Mouse (Mus musculus) brain, embryonic 18.5 days (tissue): ENCODE measurements around the gene Ctla2a.
"Not testable (repeated sequence)": the region's sequence is repeated elsewhere in the genome, so short reads cannot be mapped to it uniquely, and the experiment has no call there.

ENCODE experiments used
- DNase-seq: peaks from one replicate; pipeline ENCODE4 v3.0.0-alpha.2; 2012; ENCODE audit warnings: low read depth, low spot score

The Ctla2a gene

DNA sequence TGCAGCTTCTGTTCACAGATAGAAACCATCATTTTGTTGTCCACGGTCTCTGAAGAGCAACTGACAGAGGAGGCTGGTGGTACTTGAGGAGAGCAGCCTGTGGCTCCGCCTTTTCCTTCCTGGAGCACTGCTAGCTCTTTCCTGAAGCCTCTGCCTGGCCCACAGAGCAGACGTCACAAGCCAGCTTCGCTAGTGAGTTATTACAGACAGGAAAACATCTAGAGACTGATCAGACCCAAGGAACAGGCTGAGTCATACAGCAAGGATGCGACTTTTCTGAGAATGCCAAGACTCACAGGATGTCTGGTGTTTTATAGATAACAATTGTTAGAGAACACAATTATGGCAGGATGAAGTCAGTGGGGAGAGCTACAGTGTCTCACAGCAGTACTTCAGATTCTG is at the start of gene Ctla2a, which contains the start of gene Gm49391:
Ctla2a (minus strand) TSS at position 126 of the 402 bp plus-strand sequence.
Gm49391 (minus strand) TSS at position 72 of the 402 bp plus-strand sequence.
- no peak for DNase-seq

DNA sequence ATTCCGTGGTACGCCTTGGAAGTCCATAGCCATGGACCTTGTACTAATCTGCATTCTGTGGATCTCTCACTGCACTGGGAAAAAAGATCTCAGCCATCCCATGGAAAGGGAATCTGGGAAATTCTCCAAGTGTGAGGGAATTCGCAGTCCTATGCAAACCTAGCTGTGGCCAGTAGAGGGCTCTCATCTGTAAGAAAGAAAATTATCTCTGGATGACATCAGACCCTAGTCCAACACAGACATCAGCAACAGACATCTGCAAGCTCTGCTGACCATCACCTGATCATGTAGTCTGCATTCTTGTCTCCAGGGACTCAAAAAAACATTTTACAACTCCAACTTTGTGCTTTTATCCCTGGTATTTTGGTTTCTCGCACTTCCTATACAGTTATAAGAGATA is 35.9 kb upstream of the Ctla2a start:
- not testable (repeated sequence) for DNase-seq

DNA sequence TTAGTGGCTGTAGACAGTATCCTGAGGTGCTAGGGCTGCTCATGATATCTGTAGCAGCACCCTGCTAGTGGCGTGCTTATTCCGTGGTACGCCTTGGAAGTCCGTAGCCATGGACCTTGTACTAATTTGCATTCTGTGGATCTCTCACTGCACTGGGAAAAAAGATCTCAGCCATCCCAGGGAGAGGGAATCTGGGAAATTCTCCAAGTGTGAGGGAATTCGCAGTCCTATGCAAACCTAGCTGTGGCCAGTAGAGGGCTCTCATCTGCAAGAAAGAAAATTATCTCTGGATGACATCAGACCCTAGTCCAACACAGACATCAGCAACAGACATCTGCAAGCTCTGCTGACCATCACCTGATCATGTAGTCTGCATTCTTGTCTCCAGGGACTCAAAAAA is 27.6 kb upstream of the Ctla2a start:
- DNase-seq = not testable (repeated sequence)

DNA sequence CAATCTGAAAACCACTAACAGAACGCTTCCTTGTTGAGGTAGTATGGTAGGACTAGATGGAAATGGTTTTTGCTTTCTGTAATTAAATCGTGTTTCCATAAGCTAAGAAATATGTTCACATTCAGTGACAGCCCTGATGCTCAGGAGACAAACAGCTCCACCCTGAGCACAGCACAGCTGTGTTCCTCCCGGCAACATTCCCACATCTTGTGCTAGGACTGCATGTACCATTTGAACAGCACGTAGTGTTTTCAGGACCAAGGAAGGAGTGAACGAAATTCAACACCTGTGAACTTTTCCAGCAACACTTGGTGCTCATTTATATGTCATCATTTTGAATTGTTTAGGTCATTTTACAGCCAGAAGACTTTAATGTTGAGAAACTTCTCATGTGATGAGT is 25.3 kb upstream of the Ctla2a start:
- no peak for DNase-seq

DNA sequence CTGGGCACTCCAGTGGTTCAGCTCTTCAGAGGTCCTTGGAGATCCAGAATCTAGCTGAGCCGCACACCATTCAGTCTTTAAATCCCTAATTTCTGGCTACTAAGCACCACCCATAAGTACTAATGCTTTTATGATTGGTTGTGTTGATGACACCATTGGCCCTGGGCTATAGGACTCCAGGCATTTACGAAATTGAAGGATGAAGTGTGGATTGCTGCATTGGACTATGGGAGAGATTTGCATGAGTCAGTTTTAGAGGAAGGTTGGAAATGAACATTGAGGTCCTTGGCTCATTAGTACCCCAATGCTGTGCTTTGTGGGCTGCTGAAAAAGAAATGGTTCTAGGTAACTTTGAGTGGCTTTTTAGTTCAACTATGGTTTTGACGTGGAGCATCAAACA is 5.5 kb upstream of the Ctla2a start, which contains the start of gene Tpbpa:
Tpbpa (minus strand) TSS at position 101 of the 400 bp plus-strand sequence.
- DNase-seq = not testable (repeated sequence)

DNA sequence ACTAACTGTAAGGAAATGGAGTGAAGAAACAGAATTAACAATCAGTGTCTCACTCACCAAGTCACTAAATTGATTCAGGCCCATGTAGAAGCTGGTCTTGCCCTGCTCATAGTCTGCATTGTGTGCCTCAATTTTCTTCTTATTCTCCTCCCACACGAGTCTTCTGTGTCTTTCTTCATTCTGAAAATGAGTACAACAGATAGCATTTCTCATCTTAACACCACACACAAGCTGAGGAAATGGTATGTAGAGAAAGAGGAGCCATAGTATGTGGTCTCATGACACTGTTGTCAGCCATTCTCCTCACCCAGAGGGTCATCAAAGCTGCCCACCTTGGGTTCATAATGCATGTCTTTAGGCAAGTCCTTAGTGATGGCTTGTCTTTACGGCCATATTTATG is 935 bp downstream of the Ctla2a start, which contains the start of gene Gm49393:
Gm49393 (minus strand) TSS at position 101 of the 400 bp plus-strand sequence.
- DNase-seq = not testable (repeated sequence)

DNA sequence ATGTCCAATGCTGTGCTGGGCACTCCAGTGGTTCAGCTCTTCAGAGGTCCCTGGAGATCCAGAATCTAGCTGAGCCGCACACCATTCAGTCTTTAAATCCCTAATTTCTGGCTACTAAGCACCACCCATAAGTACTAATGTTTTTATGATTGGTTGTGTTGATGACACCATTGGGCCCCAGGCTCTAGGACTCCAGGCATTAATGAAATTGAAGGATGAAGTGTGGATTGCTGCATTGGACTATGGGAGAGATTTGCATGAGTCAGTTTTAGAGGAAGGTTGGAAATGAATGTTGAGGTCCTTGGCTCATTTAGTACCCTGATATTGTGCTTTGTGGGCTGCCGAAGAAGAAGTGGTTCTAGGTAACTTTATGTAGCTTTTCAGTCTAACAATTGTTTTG is 31.6 kb downstream of the Ctla2a start, which contains the start of gene Tpbpb:
Tpbpb (minus strand) TSS at position 101 of the 400 bp plus-strand sequence.
- not testable (repeated sequence) for DNase-seq

DNA sequence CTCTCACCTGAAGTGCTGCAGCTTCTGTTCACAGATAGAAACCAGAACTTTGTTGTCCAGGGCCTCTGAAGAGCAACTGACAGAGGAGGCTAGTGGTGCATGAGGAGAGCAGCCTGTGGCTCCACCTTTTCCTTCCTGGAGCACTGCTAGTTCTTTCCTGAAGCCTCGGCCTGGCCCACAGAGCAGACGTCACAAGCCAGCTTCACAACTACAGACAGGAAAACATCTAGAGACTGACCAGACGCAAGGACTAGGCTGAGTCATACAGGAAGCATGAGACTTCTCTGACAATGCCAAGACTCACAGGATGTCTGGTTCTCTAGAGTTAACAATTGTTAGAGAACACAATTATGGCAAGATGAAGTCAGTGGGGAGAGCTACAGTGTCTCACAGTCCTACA is 39.1 kb downstream of the Ctla2a start, which contains the start of gene Ctla2b:
Ctla2b (minus strand) TSS at position 120 of the 400 bp plus-strand sequence.
- DNase-seq = no peak

DNA sequence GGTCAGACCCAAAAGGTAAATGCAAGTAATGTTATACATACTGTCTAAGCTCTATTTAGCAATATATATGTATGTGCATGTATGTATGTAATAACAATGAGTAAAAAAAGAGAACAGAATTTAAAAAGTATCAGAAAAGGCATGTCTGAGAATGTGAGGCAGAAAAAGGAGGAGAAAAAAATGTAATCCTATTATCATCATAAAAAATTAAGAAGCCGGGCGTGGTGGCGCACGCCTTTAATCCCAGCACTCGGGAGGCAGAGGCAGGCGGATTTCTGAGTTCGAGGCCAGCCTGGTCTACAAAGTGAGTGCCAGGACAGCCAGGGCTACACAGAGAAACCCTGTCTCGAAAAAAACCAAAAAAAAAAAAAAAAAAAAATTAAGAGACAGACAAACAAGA is 39.6 kb downstream of the Ctla2a start, which contains the start of gene Gm49392:
Gm49392 (minus strand) TSS at position 101 of the 400 bp plus-strand sequence.
- DNase-seq = not testable (repeated sequence)

DNA sequence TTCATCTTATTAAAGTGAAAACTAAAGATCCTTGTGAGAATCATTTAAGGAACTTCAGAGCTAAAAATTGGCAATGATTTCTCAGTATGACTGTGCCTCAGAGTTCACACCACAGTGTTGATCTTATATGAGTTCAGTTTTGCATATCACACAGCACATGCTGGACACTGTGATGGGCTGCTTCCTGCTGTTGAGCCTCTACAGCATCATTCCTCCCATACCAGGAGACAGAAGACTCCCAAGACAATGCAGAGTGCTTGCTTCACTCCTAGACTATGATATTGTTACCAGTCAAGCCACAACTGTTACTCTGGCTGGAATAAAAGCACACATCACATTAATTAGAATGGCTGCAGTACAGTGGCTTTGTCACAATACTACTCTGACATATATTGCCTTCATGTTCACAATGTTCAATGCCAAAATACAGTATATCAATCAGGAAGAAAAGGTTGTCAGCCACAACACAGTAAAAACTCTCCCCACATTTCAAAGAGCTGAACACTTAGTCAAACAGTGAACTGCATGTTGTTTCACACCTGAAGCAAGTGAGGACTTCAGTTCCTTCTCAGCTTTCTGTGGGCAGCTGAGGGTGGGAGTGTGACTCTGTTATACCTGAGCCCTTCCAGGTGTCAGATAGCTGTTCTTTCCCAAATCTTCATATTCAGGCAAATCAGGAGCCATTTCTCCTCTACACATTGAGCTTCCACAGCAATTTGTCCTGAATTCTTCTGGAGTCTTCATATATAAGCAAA is 40.8 kb downstream of the Ctla2a start:
- no peak for DNase-seq

DNA sequence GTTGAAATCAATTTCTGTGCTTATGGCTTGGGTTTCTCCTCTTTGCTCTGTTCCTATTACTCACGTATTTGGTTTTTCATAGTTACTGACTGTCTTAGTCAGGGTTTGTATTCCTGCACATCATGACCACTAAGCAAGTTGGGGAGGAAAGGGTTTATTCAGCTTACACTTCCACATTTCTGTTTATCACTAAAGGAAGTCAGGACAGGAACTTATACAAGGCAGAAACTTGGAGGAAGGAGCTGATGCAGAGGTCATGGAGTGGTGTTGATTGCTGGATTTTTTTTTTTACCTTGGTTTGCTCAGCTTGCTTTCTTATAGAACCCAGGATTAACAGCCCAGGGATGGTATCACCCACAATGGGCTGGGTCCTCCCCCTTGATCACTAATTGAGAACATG is 44.1 kb downstream of the Ctla2a start:
- no peak for DNase-seq
